Mouse (Mus musculus) layer of hippocampus, adult 8-10 months (tissue): Measurements from ENCODE around the gene Ppp1r16b. TPM values are rescaled to one million over a fixed set of nuclear protein-coding genes. Genes with fewer than 3 reads are reported as not detected.

Source experiments
- DNase-seq, 2 experiments: peaks; one replicate each; pipeline ENCODE4 v3.0.0; 2022; ENCODE audit warnings: low spot score in 2 of 2
- total RNA-seq, 4 experiments: library from RNA; stranded (reverse); gene quantifications; 2 replicates each; pipeline ENCODE4 v1.2.4; 2022

Gene Ppp1r16b
- total RNA-seq, 4 experiments from 2014 or later: 118 to 142 (median 128) TPM

GRCm38 (mm10) chr2:158762339-158762738 is 97.1 kb downstream of the Ppp1r16b start:
- no peak for DNase-seq

- peak; percentile 93 to 94 for DNase-seq
Observed at GRCm38 (mm10) chr2:158767742-158768339, 102.6 kb downstream of the Ppp1r16b start, which contains the start of gene Fam83d. Fam83d (plus strand) TSS chr2:158768093.

GRCm38 (mm10) chr2:158768350-158768749 is 103.2 kb downstream of the Ppp1r16b start:
- DNase-seq: no peak

- no peak for DNase-seq
Observed at GRCm38 (mm10) chr2:158768771-158769170, 103.6 kb downstream of the Ppp1r16b start.

- no peak for DNase-seq
Observed at GRCm38 (mm10) chr2:158770126-158770757, 105.0 kb downstream of the Ppp1r16b start.

GRCm38 (mm10) chr2:158771066-158771763 is 106.0 kb downstream of the Ppp1r16b start:
- no peak for DNase-seq

- no peak for DNase-seq
Observed at GRCm38 (mm10) chr2:158772808-158773207, 107.6 kb downstream of the Ppp1r16b start.

- no peak for DNase-seq
Observed at GRCm38 (mm10) chr2:158774886-158775285, 109.7 kb downstream of the Ppp1r16b start.

- DNase-seq: no peak
Observed at GRCm38 (mm10) chr2:158776716-158777115, 111.5 kb downstream of the Ppp1r16b start.

- no peak for DNase-seq
Observed at GRCm38 (mm10) chr2:158777490-158777889, 112.3 kb downstream of the Ppp1r16b start.

- DNase-seq: no peak
Observed at GRCm38 (mm10) chr2:158778349-158778748, 113.2 kb downstream of the Ppp1r16b start.

- DNase-seq: no peak
Observed at GRCm38 (mm10) chr2:158781126-158781525, 115.9 kb downstream of the Ppp1r16b start.

GRCm38 (mm10) chr2:158786927-158787795 is 122.0 kb downstream of the Ppp1r16b start:
- no peak for DNase-seq

GRCm38 (mm10) chr2:158794494-158795004 is 129.4 kb downstream of the Ppp1r16b start, which contains the start of gene Dhx35:
Dhx35 (plus strand) TSS chr2:158794807.
- peak; percentile 95 to 97 for DNase-seq

- peak; percentile 15 to 19 for DNase-seq
Observed at GRCm38 (mm10) chr2:158795043-158795442, 129.8 kb downstream of the Ppp1r16b start.

- DNase-seq: no peak
Observed at GRCm38 (mm10) chr2:158795875-158796274, 130.7 kb downstream of the Ppp1r16b start.

- no peak for DNase-seq
Observed at GRCm38 (mm10) chr2:158799328-158799727, 134.1 kb downstream of the Ppp1r16b start.

GRCm38 (mm10) chr2:158800788-158801187 is 135.6 kb downstream of the Ppp1r16b start:
- no peak for DNase-seq

GRCm38 (mm10) chr2:158803575-158803974 is 138.4 kb downstream of the Ppp1r16b start:
- DNase-seq: no peak

GRCm38 (mm10) chr2:158815686-158816085 is 150.5 kb downstream of the Ppp1r16b start:
- DNase-seq: no peak
